Mouse (Mus musculus): ENCODE data around the gene Gm16867.
"Not testable (repeated sequence)": the region's sequence is repeated elsewhere in the genome, so short reads cannot be mapped to it uniquely, and the experiment has no call there.

Gene Gm16867

DNA sequence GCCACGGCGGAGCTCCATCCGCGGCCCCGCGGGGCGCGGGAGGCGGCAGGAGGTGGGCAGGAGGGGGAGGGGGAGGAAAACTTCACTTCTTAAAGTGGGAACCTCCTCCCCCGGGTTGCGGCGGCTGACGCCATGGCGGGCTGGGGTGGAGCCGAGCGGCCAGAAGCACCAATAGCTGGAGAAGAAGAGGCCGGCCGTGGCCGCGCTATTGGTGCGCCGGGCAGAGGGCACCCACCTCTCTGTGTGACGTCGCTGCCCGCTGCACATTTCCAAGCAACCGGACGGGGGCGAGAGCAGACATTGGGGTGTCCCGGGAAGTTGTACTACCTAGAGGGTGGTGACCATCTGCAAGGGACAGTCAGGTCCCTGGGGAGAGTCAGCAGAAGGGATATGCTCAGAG, at the start of gene Gm16867:
Gene Gm16867, minus strand, starts transcription at position 189 of the 400 bp plus-strand sequence.
- DNase-seq (ENCODE audit: low read depth in 1 of 2, low spot score in 2 of 2), result not testable (repeated sequence)

DNA sequence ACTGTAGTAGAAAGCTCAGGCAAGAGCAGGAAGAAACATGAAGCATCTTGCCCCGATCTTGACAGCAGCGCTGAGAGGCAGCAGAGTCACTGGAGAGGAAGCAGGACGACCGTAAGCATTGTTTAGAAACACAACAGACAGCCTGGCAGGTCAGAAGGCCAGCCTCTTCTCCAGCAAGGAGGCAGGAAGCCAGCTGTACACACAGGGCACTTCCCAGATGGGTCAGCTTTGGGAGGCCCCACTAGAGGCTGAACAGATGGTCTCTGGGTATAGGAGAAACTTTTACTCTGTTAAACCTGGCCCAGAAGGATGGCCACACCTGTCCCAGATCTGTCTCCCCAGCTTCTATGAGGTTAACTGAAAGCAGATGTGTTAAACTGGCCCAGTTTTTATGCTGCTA, 44.1 kb upstream of the Gm16867 start:
- DNase-seq (ENCODE audit: low read depth in 1 of 2, low spot score in 2 of 2), result not testable (repeated sequence)

DNA sequence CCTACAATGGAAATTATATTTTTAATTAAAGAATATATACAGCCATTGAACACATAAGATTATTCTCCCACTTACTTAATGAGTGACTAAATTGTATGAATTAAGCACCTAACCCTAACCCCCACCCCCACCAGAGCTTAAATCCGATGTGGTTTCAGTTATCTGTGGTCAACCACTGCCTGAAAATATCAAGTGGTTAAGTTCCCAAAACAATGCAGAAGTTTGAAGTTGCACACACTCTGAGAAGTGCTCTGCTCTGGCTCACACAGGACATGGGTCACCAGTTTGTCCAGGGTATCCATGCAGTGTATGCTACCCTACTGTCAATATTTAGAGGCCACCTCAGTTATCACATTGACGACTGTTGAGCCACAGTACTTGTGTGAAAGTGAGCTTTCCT, 41.9 kb upstream of the Gm16867 start:
- DNase-seq (ENCODE audit: low read depth in 1 of 2, low spot score in 2 of 2), result not testable (repeated sequence)

DNA sequence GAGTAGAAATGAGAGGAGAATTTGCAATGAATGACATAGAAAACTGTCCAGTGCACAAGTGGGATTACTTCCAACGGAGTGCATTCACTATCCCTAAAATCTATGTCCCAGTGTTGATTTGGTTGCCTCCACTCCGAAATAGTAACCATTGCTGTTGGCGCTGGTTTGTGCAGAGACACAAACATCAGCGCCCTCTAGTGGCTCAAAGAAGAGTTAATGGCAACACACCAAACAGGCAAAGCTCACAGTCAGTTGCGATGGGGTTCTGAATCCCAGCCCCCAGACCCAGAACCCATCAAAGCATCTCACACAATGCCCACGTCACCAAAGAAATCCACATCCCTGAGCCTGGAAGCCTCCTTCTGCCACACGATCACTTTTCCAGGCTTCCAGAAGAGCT, 40.9 kb upstream of the Gm16867 start:
- DNase-seq (ENCODE audit: low read depth in 1 of 2, low spot score in 2 of 2), result not testable (repeated sequence)

DNA sequence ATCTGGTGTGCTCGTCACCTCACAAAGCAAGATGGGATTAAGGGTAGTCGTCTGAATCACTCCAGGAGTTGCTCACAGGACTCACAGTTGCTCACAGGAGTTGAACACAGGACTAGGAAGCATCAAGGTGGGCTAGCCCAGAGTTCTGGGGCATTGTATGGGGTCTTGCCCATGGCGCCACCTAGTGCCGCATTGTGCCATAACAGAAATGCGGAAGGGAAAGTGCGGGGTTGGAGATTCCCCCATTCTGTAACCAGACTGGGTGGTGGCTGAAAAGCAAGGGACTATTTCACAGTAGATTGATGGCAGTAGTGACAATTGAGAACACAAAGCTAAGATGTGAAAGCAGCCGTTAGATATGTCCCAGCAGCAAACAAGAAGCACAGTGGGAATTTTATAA, 39.5 kb upstream of the Gm16867 start:
- not testable (repeated sequence) for DNase-seq (ENCODE audit: low read depth in 1 of 2, low spot score in 2 of 2)

DNA sequence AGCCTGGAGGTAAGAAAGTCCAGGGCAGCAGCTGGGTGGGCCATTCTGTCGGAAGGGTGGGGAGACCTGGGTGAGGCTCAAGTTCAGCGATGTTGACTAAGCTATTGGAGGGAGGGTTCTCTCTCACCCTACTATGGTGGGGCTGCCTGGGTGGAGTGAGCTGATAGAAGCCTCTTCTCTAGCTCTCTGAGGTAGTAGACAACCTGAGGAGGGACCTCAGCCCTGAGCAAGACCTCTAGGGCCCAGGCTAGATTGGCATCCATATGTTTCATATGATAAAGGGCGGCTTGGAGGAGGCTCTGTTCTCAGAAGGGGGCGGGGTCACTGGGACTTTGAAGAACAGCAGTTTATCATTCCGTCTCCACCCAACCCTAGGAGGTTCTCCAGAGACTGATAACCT, 37.0 kb upstream of the Gm16867 start:
- not testable (repeated sequence) for DNase-seq (ENCODE audit: low read depth in 1 of 2, low spot score in 2 of 2)

DNA sequence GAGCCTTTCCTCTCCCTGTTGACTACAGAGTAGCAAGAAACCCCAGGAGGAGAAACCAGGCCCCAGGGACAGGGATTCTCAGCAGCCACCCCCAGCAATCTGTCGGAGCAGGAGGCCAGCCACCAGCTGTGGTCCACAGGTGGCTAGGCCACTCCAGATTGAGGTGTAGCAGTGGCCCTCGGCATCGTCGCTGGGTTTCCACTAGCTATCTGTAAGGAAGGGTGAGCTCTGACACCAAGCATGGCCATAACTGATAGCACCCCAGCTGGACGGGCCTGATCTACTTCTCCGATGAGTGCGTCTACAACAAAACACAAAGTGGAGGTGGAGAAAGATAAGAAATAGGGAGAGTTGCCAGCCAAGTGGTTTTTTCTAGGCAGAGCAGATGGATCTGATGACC, 33.4 kb upstream of the Gm16867 start:
- not testable (repeated sequence) for DNase-seq (ENCODE audit: low read depth in 1 of 2, low spot score in 2 of 2)

DNA sequence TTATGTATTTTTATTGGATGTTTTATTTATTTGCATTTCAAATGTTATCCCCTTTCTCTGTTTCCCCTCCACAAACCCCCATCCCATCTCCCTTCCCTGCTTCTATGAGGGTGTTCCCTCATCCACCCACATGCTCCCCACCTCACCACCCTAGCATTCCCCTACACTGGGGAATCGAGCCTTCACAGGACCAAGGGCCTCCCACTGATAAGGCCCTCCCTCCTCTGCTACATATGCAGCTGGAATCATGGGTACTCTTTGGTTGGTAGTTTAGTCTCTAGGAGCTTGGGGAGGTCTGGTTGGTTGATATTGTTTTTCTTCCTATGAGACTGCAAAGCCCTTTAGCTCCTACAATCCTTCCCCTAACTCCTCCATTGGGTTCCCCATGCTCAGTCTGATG, 23.0 kb upstream of the Gm16867 start:
- not testable (repeated sequence) for DNase-seq (ENCODE audit: low read depth in 1 of 2, low spot score in 2 of 2)

DNA sequence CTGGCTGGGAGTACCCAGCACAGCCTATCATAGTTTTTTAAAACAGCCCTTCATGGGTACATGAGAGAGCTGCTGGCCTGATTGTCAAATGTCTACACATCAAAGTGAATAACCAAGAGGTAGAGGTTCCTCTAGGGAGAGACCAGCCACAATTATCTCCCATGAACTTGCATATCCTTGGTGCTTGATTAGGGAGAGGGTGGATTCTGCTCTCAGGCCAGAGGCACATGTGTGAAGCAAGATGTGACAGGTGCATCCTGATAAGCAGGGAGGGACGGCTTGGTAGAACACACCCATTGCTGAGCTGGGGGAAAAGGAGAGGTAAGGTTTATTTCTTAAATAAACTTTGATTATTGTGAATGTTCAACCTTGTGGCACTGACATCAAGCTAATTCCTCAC, 19.8 kb upstream of the Gm16867 start:
- not testable (repeated sequence) for DNase-seq (ENCODE audit: low read depth in 1 of 2, low spot score in 2 of 2)

DNA sequence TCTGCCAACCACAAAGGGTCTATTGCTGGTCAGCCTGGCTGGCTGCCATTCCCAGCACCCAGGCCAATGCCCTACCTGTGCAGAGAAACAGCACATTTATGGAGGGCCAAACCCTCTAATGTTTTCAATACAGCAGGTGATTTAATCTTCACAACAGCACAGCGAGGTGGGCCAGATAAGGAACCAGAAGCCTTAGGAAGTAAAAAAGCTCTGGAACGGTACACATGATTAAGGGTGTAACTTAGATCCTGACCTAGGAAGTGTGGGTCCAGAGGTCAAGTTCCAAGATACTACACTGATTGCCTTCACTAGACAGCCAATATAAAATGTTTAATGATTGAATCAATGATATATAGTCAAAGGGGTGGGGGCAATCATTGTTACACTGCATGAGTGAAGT, 17.6 kb upstream of the Gm16867 start:
- DNase-seq (ENCODE audit: low read depth in 1 of 2, low spot score in 2 of 2), result not testable (repeated sequence)

DNA sequence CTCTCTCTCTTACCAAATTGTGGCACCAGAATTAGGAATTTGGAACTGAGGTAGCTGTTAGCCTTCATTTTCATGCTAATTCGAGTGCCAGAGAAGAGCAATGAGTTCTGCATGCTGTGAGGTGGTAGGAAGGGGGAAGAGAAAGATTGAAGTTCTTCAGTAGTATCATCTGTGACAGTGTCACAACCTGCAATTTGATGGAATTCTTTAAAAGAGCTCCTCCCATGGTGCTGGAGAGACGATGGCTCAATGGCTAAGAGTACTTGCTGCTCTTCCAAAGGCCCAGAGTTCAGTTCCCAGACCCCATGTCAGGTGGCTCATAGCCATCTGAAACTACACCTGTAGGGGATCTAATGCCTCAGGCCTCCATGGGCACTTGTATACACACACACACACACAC, 9.3 kb upstream of the Gm16867 start, which contains the start of gene Gm27179:
Gene Gm27179, minus strand, starts transcription at position 101 of the 400 bp plus-strand sequence.
- not testable (repeated sequence) for DNase-seq (ENCODE audit: low read depth in 1 of 2, low spot score in 2 of 2)

DNA sequence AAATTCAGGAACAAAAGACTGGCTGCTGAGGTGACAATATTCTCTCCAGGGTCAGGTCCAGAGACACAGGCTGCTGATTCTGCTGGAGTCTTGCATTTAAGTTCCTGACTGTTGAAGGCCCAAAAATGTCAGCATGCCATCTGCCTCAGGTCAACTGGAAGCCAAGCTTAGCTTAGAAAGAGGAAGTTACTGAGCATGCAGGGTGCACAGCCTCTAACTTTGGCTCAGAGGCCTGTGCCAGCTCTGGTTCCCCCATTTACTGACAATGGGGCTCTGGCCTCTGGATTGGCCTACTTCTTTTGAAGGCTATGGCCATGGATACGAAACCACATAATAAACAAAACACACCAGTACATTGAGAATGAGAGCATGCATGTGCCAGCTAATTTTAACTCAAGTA, 3.8 kb upstream of the Gm16867 start:
- DNase-seq (ENCODE audit: low read depth in 1 of 2, low spot score in 2 of 2), result not testable (repeated sequence)

DNA sequence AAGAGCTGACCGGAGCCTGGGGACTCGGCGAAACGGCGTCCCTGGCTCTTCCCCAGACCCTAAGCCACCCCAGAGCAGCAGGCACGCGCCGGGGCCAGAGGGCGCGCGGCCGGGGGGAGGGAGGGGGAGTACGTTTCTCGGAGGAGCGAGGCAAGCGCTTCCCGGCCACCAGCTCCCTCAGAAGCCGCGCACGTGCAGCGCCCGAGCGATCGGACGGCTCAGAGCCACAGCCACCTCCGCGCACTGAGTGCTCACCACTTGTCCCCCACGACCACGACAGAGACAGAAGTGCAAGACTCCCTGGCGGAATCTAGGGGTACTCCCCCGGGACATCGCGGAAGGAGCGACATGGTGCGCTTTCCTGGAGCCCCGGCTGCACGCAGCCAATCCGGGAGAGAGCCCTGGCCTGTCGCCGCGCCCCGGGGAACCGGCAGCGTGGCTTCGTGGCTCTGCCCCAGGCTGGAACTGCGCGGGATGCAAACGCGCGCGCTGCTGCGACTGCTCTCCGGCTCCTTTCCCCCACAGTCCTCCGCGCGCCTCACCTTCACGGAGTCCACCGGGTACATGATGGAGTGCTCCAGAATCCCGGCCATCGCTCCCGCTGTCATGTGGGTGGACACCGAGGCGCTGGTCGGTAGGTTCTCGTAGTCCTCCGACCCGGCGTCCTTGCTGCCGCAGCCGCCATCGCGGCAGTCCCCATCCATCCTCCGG, 567 bp downstream of the Gm16867 start:
- DNase-seq (ENCODE audit: low read depth in 1 of 2, low spot score in 2 of 2), result not testable (repeated sequence)

DNA sequence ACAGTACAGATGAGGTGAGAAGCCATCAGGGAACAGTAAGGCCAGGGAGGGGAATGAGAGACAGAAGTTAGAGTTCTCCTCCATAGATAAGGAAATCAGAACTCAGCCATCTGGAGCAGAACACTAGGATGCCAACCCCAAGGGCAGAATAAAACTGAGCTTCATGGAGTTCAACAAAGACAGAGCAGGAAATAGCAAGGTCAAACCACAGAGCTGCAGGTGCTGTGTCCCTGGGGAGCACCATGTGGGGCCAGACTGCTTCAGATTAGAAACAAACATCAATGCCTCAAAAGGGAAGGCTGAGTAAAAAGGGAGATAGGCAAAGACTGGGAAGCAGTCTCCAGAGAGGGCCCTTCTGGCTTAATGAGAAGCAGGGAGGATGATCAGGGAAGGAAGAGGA, 6.9 kb downstream of the Gm16867 start:
- not testable (repeated sequence) for DNase-seq (ENCODE audit: low read depth in 1 of 2, low spot score in 2 of 2)

DNA sequence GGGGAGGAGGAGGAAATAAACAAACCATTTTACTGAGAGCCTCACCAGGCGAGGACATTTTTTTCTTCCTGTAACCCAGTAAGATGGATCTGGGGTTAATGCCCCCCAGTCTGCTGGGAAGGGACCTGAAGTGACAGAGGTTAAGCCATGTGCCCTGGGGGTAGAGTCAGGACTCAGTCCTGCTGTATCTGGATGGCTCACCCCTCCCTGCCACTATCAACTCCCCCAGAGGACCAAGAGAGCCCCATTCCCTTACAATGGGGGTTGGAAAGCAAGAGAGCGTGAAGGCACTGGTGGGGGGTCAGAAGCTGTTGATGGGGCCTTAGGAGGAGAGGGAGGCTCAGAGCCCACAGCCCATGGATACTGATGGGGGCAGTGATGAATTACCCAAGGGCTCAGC, 8.2 kb downstream of the Gm16867 start:
- not testable (repeated sequence) for DNase-seq (ENCODE audit: low read depth in 1 of 2, low spot score in 2 of 2)

DNA sequence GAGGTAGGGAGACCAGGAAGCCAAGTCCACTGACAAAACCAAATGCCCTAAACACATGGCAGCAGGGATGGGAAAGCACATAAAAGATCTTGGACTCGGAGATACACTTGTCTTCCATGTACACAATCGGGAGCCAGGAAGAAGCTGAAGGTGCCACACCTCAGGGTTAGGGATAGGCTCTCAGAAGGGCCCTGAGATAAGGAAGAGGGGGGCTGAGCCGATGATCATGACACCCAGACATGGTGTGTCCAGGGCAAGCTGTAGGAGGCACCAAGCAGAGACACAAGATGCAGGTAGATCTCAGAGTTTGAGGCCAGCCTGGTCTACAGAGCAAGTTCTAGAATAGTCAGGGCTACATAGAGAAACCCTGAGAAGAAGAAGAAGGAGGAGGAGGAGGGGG, 8.6 kb downstream of the Gm16867 start:
- not testable (repeated sequence) for DNase-seq (ENCODE audit: low read depth in 1 of 2, low spot score in 2 of 2)

DNA sequence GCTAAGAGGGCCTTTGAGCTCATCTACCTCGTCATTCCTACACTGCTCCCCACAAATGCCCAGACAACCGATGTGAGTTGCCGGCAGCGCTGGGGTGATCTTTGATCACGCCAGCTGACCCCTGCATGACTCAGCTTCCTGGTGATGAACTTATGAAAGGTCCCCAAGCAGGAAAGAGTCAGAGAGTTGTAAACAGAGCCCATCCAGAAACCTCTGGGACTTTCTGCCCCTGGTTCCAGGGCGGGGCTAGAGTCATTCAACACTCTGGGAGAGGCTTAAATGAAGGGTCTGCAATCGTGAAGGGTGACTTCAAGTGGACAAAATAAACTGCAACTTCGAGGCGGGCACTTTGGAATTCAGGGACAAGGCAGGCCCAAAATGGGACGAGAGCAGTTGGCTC, 15.2 kb downstream of the Gm16867 start:
- not testable (repeated sequence) for DNase-seq (ENCODE audit: low read depth in 1 of 2, low spot score in 2 of 2)

DNA sequence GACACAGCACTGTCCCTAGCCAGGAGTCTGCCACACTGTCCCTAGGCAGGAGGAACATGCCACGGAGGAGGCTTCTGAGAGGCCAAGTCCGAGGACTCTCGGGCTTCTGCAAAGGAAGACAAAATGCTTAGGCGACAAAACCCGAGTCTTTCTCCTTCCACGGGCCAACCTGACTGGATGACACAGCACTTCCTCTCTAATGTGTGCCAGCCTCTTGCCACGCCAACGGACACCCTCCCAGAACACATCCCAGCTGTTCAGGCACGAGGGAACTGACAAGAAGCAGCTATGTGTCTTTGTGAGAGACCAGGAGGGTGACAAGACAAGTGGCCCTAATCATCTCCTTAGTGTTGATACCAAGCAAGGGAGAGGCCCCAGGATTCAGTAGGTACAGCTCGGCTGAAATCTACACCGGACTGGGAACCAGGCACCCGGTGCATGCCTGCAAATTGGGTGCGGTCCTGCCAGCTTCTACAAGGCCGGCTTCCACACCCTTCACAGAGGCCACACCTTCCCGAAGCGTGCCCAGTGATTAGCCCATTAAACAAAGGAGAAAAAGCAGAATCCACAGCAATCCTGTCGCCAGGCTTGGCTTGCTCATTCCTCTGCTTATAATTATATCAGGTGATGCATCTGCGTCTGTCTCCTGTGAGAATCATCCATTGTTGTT, 17.6 kb downstream of the Gm16867 start:
- DNase-seq (ENCODE audit: low read depth in 1 of 2, low spot score in 2 of 2), result not testable (repeated sequence)

DNA sequence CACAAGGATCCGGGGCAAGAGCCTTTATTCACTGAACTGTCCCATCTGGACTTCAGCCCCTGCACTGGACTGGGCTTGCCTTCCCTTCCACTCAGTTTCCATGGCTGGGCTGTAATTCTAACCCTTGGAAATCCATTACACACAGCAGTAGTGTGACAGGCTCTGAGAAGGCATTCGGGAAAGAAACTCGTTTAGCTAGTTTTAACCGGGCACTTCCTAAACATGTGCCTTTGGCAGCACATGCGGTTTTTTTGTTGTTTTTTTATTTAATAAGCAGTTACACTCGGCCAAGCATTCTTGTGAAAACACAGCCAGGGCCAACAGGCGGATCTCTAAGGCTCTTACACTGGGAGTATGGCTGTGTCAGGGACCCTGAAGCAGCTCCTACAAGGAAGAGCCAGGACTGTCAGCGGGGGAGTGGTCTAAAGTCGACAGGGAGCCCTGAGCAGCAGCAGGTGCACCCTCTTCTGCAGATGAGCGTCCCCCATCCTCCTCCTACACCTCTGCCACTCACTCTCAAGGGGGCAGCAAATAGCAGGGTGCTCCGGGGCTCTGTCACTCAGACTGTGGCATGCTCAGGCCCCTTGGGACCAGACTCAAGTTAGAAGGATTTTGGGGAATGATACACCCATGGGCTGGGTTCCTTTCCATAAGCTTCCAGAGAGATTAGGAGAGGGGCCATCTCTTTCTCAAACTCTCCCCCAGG, 29.1 kb downstream of the Gm16867 start:
- not testable (repeated sequence) for DNase-seq (ENCODE audit: low read depth in 1 of 2, low spot score in 2 of 2)

DNA sequence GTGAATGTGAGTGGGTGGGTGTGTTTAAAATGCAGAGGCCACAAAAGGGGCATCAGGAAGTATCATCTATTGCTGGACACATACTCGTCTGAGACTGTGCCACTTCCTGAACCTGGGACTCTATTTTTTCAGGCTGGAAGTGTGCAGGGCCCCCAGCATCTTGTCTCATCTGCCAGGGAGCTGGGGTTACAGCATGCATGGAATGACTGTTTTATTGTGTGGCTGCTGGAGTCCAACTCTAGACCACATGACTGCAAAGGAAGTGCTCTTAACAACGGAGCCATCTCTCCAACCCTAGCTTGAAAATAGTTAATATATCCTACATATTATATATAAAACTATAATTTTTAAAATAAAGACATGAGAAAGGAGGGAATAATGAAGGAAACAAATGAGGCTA, 29.8 kb downstream of the Gm16867 start:
- DNase-seq (ENCODE audit: low read depth in 1 of 2, low spot score in 2 of 2), result not testable (repeated sequence)

DNA sequence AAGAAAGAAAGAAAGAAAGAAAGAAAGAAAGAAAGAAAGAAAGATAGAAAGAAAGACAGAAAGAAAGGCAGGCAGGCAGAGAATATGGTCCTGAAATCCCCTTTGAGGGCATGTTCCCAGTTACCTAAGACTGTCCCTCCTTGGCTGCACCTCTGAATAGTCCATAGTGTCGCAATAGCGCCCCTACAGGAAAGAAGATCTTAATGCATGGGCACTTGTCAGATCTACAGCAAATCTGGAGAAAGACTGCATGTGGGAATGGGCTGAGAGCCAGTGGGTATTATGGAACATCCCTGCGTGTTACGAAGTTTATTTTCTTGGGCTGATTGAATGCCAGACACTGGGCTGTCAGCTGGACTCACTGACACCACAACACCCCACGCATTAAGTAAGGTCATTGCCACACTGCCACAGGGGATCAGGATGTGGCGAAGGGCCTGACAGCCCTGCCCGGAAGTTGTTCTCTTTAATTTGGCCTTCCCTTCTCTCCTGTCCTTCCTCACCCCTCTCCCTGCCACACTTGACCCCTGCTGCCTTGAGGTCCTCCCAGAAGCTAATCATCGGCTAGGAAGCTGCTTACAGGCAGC, 32.9 kb downstream of the Gm16867 start:
- not testable (repeated sequence) for DNase-seq (ENCODE audit: low read depth in 1 of 2, low spot score in 2 of 2)
